Mouse (Mus musculus) C2C12 (cell line): ENCODE measurements around the gene Sgsm2.

ENCODE experiments used
- CTCF ChIP-seq: IDR thresholded peaks from one replicate; pipeline ENCODE4 v1.5.1; 2011; ENCODE audit not compliant: control insufficient read depth, insufficient read depth, insufficient read length
- FOSL1 ChIP-seq: IDR thresholded peaks from one replicate; pipeline ENCODE4 v1.8.0; 2011; ENCODE audit warnings: mild to moderate bottlenecking, low read length; ENCODE audit not compliant: poor library complexity, insufficient read depth, severe bottlenecking
- MYOG ChIP-seq: IDR thresholded peaks from one replicate; pipeline ENCODE4 v1.6.1; 2011; ENCODE audit not compliant: control insufficient read depth, insufficient read length; ENCODE audit errors: extremely low read depth
- USF1 ChIP-seq: IDR thresholded peaks from one replicate; pipeline ENCODE4 v1.6.1; 2011; ENCODE audit warnings: low read depth, mild to moderate bottlenecking, control low read depth, moderate library complexity

GRCm38 (mm10) chr11:74834359-74834638, 62.6 kb downstream of the Sgsm2 start:
- no peak for TF ChIP-seq FOSL1
- no peak for TF ChIP-seq MYOG
- TF ChIP-seq CTCF = no peak
- no peak for TF ChIP-seq USF1
